In genomic region chr1:178791266-178791665, GRCm38 (mm10) we compare ENCODE assay signal across 23 mouse cellular contexts.
DNase-seq lines count a peak whose midpoint lies in the region; ATAC-seq and TF ChIP-seq lines count a peak whose summit lies in the region.
"Had no signal": no experiment of that assay in that cellular context is flagged by ENCODE, and none has a peak within 500 bp of the region (broad histone marks: within the 10 kb centered on the region; RNA-seq: fewer than 3 reads in every experiment).

No protein-coding gene starts in this region.

- peak overlapping the region; percentile 16; the same call in 1 of the 2 replicates for H3K4me2 ChIP-seq in heart, embryonic 14.5 days (ENCODE audit: low read length)
- H3K4me2 ChIP-seq in limb, embryonic 14.5 days (replicated peaks; ENCODE audit: low read depth, low read length, severe bottlenecking), result no peak overlapping the region
- H3K4me2 ChIP-seq: embryonic facial prominence, embryonic 12.5 days; hindbrain, embryonic 14.5 days; intestine, embryonic 15.5 days had no signal

- no peak overlapping the region for H3K9ac ChIP-seq in heart, embryonic 14.5 days (ENCODE audit: low read length)
- no peak overlapping the region for H3K9ac ChIP-seq in limb, embryonic 14.5 days (ENCODE audit: low read depth, low read length, severe bottlenecking)
- H3K9ac ChIP-seq: embryonic facial prominence, embryonic 12.5 days; hindbrain, embryonic 14.5 days; intestine, embryonic 15.5 days had no signal

- H3K27ac ChIP-seq in heart, embryonic 14.5 days (replicated peaks in 1 of 2; ENCODE audit: control insufficient read depth in 1 of 2, insufficient read depth in 1 of 2, low read depth in 2 of 2, low read length in 2 of 2), result peak overlapping the region; percentile 67 to 75
- no peak overlapping the region for H3K27ac ChIP-seq in limb, embryonic 14.5 days (replicated peaks; ENCODE audit: low read depth, low read length)
- no peak overlapping the region for H3K27ac ChIP-seq in limb, embryonic 10.5 days
- H3K27ac ChIP-seq: embryonic facial prominence, embryonic 12.5 days; forebrain, embryonic 10.5 days; gastrocnemius, adult 2 months; hindbrain, embryonic 10.5 days; hindbrain, embryonic 14.5 days; intestine, embryonic 15.5 days had no signal

- no peak for TF ChIP-seq POLR2A in limb, embryonic 14.5 days (IDR thresholded peaks at IDR 0.05; ENCODE audit: borderline replicate concordance, extremely low read depth, insufficient read depth, insufficient read length)

- 0 out of 2 replicates have a peak, but pooled peaks have one; percentile 26 for ATAC-seq in heart, embryonic 14.5 days (ENCODE audit: insufficient number of reproducible peaks, insufficient read depth, low FRiP score, low read depth)
- peak; percentile 47; the same call in 1 of the 2 replicates for ATAC-seq in limb, embryonic 14.5 days (ENCODE audit: low FRiP score, low read depth)
- ATAC-seq: forebrain, embryonic 14.5 days; intestine, embryonic 15.5 days had no signal

- H3K9me3 ChIP-seq in heart, embryonic 14.5 days (ENCODE audit: control insufficient read depth, low read length), result no peaks in the 10 kb centered on the region
- H3K9me3 ChIP-seq in limb, embryonic 14.5 days (ENCODE audit: control insufficient read depth, low read length), result no peaks in the 10 kb centered on the region
- H3K9me3 ChIP-seq in limb, embryonic 10.5 days (replicated peaks), result no peaks in the 10 kb centered on the region
- H3K9me3 ChIP-seq: embryonic facial prominence, embryonic 12.5 days; forebrain, embryonic 10.5 days; hindbrain, embryonic 10.5 days; intestine, embryonic 15.5 days had no signal

- no peaks in the 10 kb centered on the region for H3K36me3 ChIP-seq in heart, embryonic 14.5 days (ENCODE audit: control insufficient read depth, insufficient read depth, low read length)
- no peaks in the 10 kb centered on the region for H3K36me3 ChIP-seq in limb, embryonic 14.5 days (ENCODE audit: control insufficient read depth, insufficient read depth, low read length)
- 0 out of 2 replicates have a peak, but pooled peaks cover 5% of the 10 kb centered on the region for H3K36me3 ChIP-seq in limb, embryonic 10.5 days
- H3K36me3 ChIP-seq: embryonic facial prominence, embryonic 12.5 days; forebrain, embryonic 10.5 days; hindbrain, embryonic 10.5 days; intestine, embryonic 15.5 days had no signal

- intact Hi-C loops in heart, postnatal 25 days (cut with DNase I), result no loop called here
- intact Hi-C loops in heart, postnatal 14 days (cut with DNase I), result no loop called here

- 14% methylated on average over 1 of the region's 1 CpGs for WGBS in heart, embryonic 14.5 days
- 54% methylated on average over 1 of the region's 1 CpGs for WGBS in limb, embryonic 14.5 days
- 73% methylated on average over 1 of the region's 1 CpGs for WGBS in limb, embryonic 10.5 days

- DNase-seq in heart, adult 11 months, result peak; percentile 11
- DNase-seq in heart, postnatal 25 days (ENCODE audit: low spot score), result no peak
- no peak for DNase-seq in heart, postnatal 14 days
- DNase-seq in limb, embryonic 14.5 days (ENCODE audit: low spot score), result no peak
- DNase-seq in limb, embryonic 10.5 days (ENCODE audit: low spot score), result no peak
- no peak for DNase-seq in cerebellum, adult 9-10 months
- no peak for DNase-seq in layer of hippocampus, postnatal 36 days
- DNase-seq: adrenal gland, adult 8-10 months; adrenal gland, postnatal 36 days; cerebellum, adult 2 months; cerebellum, postnatal 14 days; embryo, embryonic 11 days; gastrocnemius, adult 2 months; gastrocnemius, postnatal 25 days; kidney, adult 18-20 months had no signal

- peaks cover 10 to 30% of the 10 kb centered on the region in 2 experiments for H3K4me1 ChIP-seq in heart, embryonic 14.5 days (ENCODE audit: control insufficient read depth in 2 of 2, insufficient read depth in 2 of 2, low read length in 2 of 2)
- H3K4me1 ChIP-seq in limb, embryonic 14.5 days (ENCODE audit: control insufficient read depth, insufficient read depth, low read length), result peaks cover 3% of the 10 kb centered on the region; the same call in 1 of the 2 replicates
- H3K4me1 ChIP-seq in limb, embryonic 10.5 days, result peaks cover 3% of the 10 kb centered on the region; the same call in 1 of the 2 replicates
- H3K4me1 ChIP-seq: forebrain, embryonic 10.5 days; hindbrain, embryonic 10.5 days; intestine, embryonic 15.5 days had no signal

- H3K27me3 ChIP-seq in heart, embryonic 14.5 days (ENCODE audit: control insufficient read depth, insufficient read depth, low read length), result no peaks in the 10 kb centered on the region
- no peaks in the 10 kb centered on the region for H3K27me3 ChIP-seq in limb, embryonic 14.5 days (ENCODE audit: control insufficient read depth, insufficient read depth, low read length)
- H3K27me3 ChIP-seq in limb, embryonic 10.5 days (ENCODE audit: low read depth, poor library complexity, severe bottlenecking), result no peaks in the 10 kb centered on the region
- H3K27me3 ChIP-seq: CH12.LX; embryonic facial prominence, embryonic 12.5 days; intestine, embryonic 15.5 days had no signal

- H3K4me3 ChIP-seq in heart, embryonic 14.5 days (ENCODE audit: control insufficient read depth in 1 of 2, insufficient read depth in 1 of 2, low read depth in 1 of 2, low read length in 2 of 2), result no peak overlapping the region
- no peak overlapping the region for H3K4me3 ChIP-seq in limb, embryonic 14.5 days (replicated peaks; ENCODE audit: low read length)
- H3K4me3 ChIP-seq in limb, embryonic 10.5 days, result no peak overlapping the region
- H3K4me3 ChIP-seq: embryonic facial prominence, embryonic 12.5 days; forebrain, embryonic 10.5 days; gastrocnemius, adult 2 months; hindbrain, embryonic 10.5 days; intestine, embryonic 15.5 days had no signal

Comparison
In these comparisons a context has a peak if more than half of its experiments do, and no peak if none do; other contexts are left out.
1. H3K27ac ChIP-seq: peak in heart, embryonic 14.5 days (2 of 2); none in limb, embryonic 14.5 days (single experiment) and limb, embryonic 10.5 days (single experiment).